Mouse (Mus musculus) embryonic fibroblast, embryonic 13.5 days (primary cell): ENCODE data around the gene Gm33543. TPM values are rescaled to one million over a fixed set of nuclear protein-coding genes. Genes with fewer than 3 reads are reported as not detected.

Experiments
- H3K27ac ChIP-seq: 2 replicates; pipeline ENCODE4 v1.5.1; 2012; ENCODE audit warnings: low read length, control low read depth, inconsistent platforms; ENCODE audit not compliant: insufficient read depth
- H3K4me1 ChIP-seq: 2 replicates; pipeline ENCODE4 v1.6.1; 2011; ENCODE audit warnings: low read length; ENCODE audit not compliant: control insufficient read depth, insufficient read depth
- H3K4me3 ChIP-seq: 2 replicates; pipeline ENCODE4 v1.5.1; 2011; ENCODE audit warnings: mild to moderate bottlenecking, control low read depth, low read length; ENCODE audit not compliant: insufficient read depth
- CTCF ChIP-seq: IDR thresholded peaks from 2 replicates; pipeline ENCODE4 v1.5.1; 2011; ENCODE audit warnings: mild to moderate bottlenecking, control low read depth, low read length, moderate library complexity, borderline replicate concordance; ENCODE audit not compliant: insufficient read depth
- POLR2A ChIP-seq: IDR thresholded peaks from 2 replicates; pipeline ENCODE4 v1.6.1; 2011; ENCODE audit warnings: low read depth, mild to moderate bottlenecking, control low read depth, low read length, moderate library complexity
- polyA plus RNA-seq: library from polyadenylated mRNA; stranded (reverse); fragments of >200 nt; gene quantifications from 2 replicates; pipeline ENCODE4 v1.2.4, GENCODE M21; 2011; ENCODE audit warnings: low read depth; ENCODE audit not compliant: missing spikeins, insufficient read length

Gene Gm33543
- polyA plus RNA-seq, 1 experiment = not detected

- no peak overlapping the region for H3K4me3 ChIP-seq
- TF ChIP-seq POLR2A (no peak), CTCF (no peak)
- H3K4me1 ChIP-seq = no peaks in the 10 kb centered on the region; the same call in 1 of the 2 replicates
- H3K27ac ChIP-seq = no peak overlapping the region
Measured at GRCm38 (mm10) chr10:95839036-95839435, 3.7 kb downstream of the Gm33543 start.

GRCm38 (mm10) chr10:95836530-95837264 lies 6.0 kb downstream of the Gm33543 start:
- no peak for TF ChIP-seq CTCF
- TF ChIP-seq POLR2A = no peak
- Histone ChIP-seq H3K27ac (no peak overlapping the region), H3K4me1 (no peaks in the 10 kb centered on the region), H3K4me3 (no peak overlapping the region)

GRCm38 (mm10) chr10:95830891-95831290 lies 11.8 kb downstream of the Gm33543 start:
- no peak overlapping the region for H3K27ac ChIP-seq
- no peaks in the 10 kb centered on the region for H3K4me1 ChIP-seq
- TF ChIP-seq CTCF = no peak
- no peak for TF ChIP-seq POLR2A
- no peak overlapping the region for H3K4me3 ChIP-seq

GRCm38 (mm10) chr10:95829471-95829870 lies 13.3 kb downstream of the Gm33543 start:
- no peaks in the 10 kb centered on the region for H3K4me1 ChIP-seq
- no peak overlapping the region for H3K4me3 ChIP-seq
- H3K27ac ChIP-seq = no peak overlapping the region
- no peak for TF ChIP-seq POLR2A
- TF ChIP-seq CTCF = no peak

- no peak overlapping the region for H3K4me3 ChIP-seq
- TF ChIP-seq CTCF = no peak
- TF ChIP-seq POLR2A = no peak
- no peak overlapping the region for H3K27ac ChIP-seq
- H3K4me1 ChIP-seq = no peaks in the 10 kb centered on the region
Measured at GRCm38 (mm10) chr10:95828374-95828773, 14.4 kb downstream of the Gm33543 start.

- TF ChIP-seq CTCF (no peak), POLR2A (no peak)
- no peak overlapping the region for H3K27ac ChIP-seq
- no peak overlapping the region for H3K4me3 ChIP-seq
- H3K4me1 ChIP-seq = no peaks in the 10 kb centered on the region
Measured at GRCm38 (mm10) chr10:95825651-95826050, 17.1 kb downstream of the Gm33543 start.

- no peak overlapping the region for H3K27ac ChIP-seq
- no peaks in the 10 kb centered on the region for H3K4me1 ChIP-seq
- no peak overlapping the region for H3K4me3 ChIP-seq
- no peak for TF ChIP-seq POLR2A
Measured at GRCm38 (mm10) chr10:95818506-95818905, 24.2 kb downstream of the Gm33543 start.

GRCm38 (mm10) chr10:95817419-95818161 lies 25.1 kb downstream of the Gm33543 start:
- H3K4me3 ChIP-seq = no peak overlapping the region
- no peak for TF ChIP-seq CTCF
- no peak for TF ChIP-seq POLR2A
- no peaks in the 10 kb centered on the region for H3K4me1 ChIP-seq
- H3K27ac ChIP-seq = no peak overlapping the region

GRCm38 (mm10) chr10:95814351-95814750 lies 28.4 kb downstream of the Gm33543 start:
- no peak overlapping the region for H3K27ac ChIP-seq
- H3K4me3 ChIP-seq = no peak overlapping the region
- H3K4me1 ChIP-seq = no peaks in the 10 kb centered on the region
- TF ChIP-seq CTCF (no peak), POLR2A (no peak)

- no peaks in the 10 kb centered on the region for H3K4me1 ChIP-seq
- no peak overlapping the region for H3K4me3 ChIP-seq
- no peak overlapping the region for H3K27ac ChIP-seq
- TF ChIP-seq POLR2A (no peak), CTCF (no peak)
Measured at GRCm38 (mm10) chr10:95811869-95812268, 30.9 kb downstream of the Gm33543 start.
